Mouse (Mus musculus): ENCODE results near the gene Ndufc2.

The Ndufc2 gene

GRCm38 (mm10) chr7:97399960-97400715 lies at the start of gene Ndufc2:
Gene Ndufc2, plus strand, starts transcription at chr7:97400003.
- DNase-seq = peak; percentile 86 to 90

- DNase-seq = no peak
These were observed 48.9 kb upstream of the Ndufc2 start for GRCm38 (mm10) chr7:97350891-97351290.

- peak in 1 of 2 experiments; percentile 24 for DNase-seq
These were observed 47.9 kb upstream of the Ndufc2 start for GRCm38 (mm10) chr7:97351792-97352513.

DNA sequence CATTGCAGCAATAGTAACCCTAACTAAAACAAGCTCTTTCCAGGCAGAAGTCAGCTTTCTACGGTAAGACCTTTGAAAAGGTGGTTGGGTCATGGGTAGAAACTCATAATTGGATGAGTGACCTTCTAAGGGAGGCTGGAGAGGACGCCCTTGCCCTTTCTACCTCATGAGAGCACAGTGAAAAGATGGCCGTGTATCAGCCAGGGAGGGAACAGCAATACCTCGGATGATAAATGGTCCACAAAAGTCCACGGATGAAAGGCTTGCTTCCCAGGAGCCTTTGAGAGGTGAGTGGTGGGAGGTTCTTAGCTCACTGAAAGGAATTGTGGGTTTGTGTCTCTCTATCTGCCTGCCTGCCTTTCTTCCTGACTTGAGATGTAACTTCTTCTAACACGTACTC lies 46.4 kb upstream of the Ndufc2 start:
- no peak for DNase-seq

- DNase-seq = no peak
These were observed 44.5 kb upstream of the Ndufc2 start for GRCm38 (mm10) chr7:97355068-97355841.

DNA sequence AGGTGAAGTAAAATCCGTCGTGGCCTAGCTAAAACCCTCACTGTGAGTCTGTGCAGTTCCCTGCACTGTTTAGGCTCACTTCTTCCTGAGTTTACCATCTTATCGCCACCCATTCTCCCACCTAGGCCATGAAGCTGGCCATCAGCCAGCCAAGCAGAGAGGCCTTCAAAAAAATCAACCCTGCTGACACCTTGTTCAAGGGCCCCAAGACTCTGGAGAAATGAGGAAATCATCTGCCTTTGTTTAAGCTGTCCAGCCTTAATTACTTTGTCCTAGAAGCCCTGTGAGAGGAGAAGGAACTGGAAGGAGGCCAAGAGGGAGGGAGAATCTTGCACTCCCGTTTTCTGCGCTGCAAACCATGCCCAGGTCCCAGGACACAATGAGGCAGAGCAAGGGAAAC lies 43.5 kb upstream of the Ndufc2 start:
- DNase-seq = no peak

GRCm38 (mm10) chr7:97356875-97357276 lies 42.9 kb upstream of the Ndufc2 start:
- no peak for DNase-seq

DNA sequence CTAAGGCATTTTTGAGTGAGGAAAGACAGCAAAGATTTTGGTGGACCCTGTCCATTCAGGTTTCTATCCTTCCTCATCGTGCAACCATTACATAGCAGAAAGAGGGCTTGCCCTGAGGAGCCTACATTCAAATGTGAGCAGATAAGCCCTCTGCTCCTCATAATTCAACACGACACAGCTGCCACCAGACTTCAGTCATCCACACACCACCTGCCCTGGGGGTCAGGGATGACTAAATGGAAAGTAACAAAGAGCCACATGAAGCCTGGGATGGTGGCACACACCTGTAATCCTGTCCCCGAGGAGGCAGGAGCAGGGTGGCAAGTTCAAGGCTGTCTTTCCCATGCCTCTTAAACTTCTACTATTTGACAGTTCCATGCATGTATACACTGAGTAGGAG lies 42.0 kb upstream of the Ndufc2 start:
- DNase-seq = no peak

DNA sequence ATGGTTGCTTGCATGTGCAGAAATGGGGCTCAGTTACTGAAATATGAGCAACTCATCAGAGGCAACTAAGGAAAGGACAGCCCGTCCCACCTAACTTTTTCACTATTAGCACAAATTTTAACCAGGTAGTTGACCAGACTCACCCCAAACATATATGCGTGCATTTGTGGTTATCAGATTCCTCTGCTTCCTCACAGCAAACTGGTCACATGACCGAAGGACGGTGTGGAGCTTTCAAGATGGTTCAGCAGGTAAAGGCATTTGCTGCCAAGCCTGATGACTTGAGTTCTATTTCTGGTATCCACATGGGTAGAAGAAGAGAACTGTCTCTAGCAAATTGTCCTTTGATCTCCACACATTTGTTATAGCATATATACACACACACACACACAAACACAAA lies 41.5 kb upstream of the Ndufc2 start:
- DNase-seq = no peak

GRCm38 (mm10) chr7:97360166-97360565 lies 39.6 kb upstream of the Ndufc2 start:
- no peak for DNase-seq

DNA sequence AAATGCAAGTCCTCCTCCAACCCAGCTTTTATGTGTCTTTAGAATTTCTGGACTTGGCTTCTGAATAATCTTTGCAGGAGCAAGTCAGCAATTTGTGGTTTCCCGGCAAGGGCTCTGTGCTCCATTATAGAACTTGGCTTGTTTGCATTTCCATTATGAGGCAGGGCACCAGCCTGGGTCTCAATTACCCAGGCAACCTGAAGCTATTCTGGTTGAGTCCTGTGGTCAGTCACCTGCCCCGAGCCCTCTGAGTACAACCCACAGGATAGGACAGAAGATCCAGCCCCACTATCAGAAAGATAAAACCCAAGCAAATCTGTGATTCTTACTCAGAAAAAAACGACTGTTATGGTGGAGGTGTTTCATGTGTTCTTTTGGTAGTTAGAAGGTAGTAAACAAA lies 38.8 kb upstream of the Ndufc2 start:
- no peak for DNase-seq

DNA sequence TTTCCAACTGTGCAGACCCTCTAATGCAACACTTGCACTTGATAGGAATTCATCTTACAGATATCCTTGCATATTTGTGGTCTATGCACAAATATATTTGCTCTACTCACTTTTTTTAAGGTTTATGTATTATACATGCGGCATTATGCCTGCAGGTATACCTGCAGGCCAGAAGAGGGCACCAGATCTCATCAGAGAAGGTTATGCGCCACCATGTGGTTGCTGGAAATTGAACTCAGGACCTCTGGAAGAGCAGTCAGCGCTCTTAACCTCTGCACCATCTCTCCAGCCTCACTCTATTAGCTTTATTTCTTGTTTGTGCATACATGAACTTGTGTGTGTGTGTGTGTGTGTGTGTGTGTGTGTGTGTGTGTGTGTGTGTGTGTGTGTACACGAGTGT lies 38.3 kb upstream of the Ndufc2 start:
- peak in 1 of 2 experiments; percentile 48 for DNase-seq

DNA sequence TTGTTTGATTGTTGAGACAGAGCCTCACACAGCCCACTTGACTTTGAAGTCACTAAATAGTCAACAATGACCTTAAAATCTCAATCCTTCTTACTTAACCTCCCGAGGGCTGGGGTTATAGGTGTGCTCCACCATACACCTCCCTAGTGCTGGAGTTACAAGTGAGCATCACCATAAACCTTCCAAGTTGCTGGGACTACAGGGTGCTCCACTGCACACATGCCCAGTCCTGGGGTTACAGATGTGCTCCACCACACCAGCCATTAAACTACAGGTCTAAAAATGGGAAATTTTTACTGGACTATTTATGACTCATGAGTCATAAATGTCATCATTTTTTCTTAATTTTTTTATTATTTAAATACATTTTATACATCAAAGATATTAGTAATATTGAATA lies 33.9 kb upstream of the Ndufc2 start:
- DNase-seq = no peak

GRCm38 (mm10) chr7:97375101-97375500 lies 24.7 kb upstream of the Ndufc2 start:
- no peak for DNase-seq

GRCm38 (mm10) chr7:97375906-97376305 lies 23.9 kb upstream of the Ndufc2 start:
- DNase-seq = no peak

GRCm38 (mm10) chr7:97379304-97379703 lies 20.5 kb upstream of the Ndufc2 start:
- no peak for DNase-seq

DNA sequence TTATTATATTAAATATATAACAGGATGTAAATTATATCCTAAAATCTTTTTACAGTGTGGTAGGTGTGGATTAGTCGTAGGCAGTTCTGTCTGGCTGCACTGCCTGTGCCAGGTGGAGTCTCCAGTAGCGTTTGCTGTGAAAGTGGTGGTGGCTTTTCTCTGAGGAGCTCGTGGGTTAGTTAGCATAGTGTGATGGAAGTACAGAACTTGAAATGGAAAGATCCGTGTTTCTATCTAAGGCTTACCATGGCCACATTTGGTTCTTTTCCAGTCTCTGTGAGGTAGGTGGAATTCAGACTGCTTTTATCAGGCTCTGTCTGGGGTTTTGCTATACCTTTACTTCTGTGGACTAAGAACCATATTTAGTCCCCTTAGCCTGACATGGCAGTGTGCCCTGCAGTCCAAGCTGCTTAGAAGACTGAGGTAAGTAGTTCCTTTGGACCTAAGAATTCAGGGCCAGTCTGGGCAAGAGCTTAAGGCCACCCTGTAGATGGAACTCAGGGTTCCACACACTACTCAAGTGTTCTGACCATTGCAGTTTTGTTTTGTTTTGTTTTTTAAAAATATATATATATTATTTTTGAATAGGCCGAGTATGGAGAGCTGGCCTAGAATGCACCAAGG lies 19.2 kb upstream of the Ndufc2 start:
- DNase-seq = no peak

DNA sequence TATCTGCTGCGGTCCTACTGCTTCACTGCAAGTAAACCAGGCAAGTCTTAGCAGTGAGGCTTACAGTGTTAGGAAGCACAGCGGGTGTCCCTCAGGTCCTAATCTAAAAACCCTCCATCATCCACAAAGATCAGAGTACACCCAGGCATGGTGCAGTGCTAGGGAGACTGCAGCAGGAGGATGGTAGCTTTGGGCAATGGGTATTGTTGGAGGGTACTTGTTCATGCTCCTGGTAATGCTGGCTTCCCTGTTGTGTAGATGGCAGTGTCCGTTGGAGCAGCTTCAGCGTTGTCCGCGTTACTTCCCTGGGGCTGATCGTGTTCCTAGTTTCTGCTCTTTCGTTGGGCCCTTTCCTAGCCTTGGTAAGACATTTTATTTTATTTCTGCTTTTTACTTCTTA lies 17.1 kb upstream of the Ndufc2 start:
- no peak for DNase-seq

- no peak for DNase-seq
These were observed 16.2 kb upstream of the Ndufc2 start for GRCm38 (mm10) chr7:97383496-97384132.

DNA sequence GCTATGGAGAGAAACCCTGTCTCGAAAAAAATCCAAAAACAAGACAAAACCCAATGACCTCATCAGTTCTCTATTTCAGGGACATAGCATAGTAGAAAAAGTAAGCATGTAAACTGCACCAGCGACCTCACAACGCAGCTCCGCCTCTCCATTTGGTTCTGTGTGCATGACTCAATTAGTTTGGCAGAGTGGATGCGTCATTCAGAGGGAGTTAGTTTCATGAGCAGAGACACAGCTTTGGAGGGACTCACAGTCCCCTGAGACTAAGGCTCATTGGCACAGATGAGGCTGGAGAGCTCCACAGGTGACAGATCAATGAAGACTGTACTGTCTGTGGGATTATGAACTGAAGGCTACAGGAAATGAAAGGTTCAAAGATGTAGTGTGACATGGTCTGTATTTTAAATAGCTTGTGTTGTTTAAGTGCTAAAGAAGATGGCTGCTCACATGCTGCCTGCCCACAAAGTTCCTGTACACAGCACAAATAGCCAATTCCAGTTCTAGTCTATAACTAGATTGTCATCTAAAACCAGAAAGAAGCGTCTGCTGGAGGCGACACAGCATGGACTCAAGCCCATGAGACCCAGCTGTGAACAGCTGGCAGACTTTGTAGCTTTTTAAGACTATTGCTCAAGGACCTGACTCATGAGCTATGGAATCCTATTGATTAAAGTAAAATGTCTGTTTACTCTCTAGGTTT lies 13.5 kb upstream of the Ndufc2 start:
- peak in 1 of 2 experiments; percentile 19 for DNase-seq

DNA sequence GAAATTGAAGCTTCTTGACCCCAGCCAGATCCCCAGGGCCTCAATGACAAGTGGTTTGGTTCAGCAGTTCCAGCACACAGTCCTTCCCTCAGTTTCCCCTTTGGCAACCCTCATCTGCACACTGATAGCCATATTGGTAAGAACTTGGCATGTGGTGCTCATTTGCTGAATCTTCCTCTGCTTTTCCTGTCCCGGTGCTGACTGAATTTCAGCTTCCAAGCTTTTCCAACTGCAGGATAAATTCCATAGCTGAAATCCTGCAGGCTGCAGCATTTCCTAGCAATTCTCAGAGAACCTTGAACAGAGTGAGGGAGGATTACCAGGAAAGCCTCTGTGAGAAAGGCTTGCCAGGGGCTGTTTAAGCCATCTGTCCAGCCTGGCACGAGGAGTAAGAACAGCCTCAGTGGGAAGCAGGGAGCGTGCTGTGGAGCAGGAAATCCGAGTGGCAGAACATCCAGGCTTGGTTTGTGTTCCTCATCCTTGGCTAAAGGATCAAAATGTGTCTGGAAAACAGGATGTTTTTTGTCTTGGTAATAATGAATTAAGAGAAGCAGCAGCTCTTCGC lies 12.9 kb upstream of the Ndufc2 start:
- peak; percentile 94 to 95 for DNase-seq

Data from cerebellum, postnatal 25 days (tissue).